Mouse (Mus musculus): ENCODE data around the gene Mapk13.
"Not testable (repeated sequence)": the region's sequence is repeated elsewhere in the genome, so short reads cannot be mapped to it uniquely, and the experiment has no call there.

Mapk13 gene

GRCm38 (mm10) chr17:28774303-28774702 lies 5.2 kb downstream of the Mapk13 start:
- not testable (repeated sequence) for ATAC-seq (ENCODE audit: insufficient number of reproducible peaks, low FRiP score, low TSS enrichment)

GRCm38 (mm10) chr17:28775161-28775560 lies 6.1 kb downstream of the Mapk13 start:
- ATAC-seq (ENCODE audit: insufficient number of reproducible peaks, low FRiP score, low TSS enrichment), result no peak

- ATAC-seq (ENCODE audit: insufficient number of reproducible peaks, low FRiP score, low TSS enrichment), result no peak
Observed at GRCm38 (mm10) chr17:28776817-28777216, 7.7 kb downstream of the Mapk13 start.

GRCm38 (mm10) chr17:28777231-28778005 lies 8.3 kb downstream of the Mapk13 start:
- peak; percentile 97 for ATAC-seq (ENCODE audit: insufficient number of reproducible peaks, low FRiP score, low TSS enrichment)

GRCm38 (mm10) chr17:28779735-28780134 lies 10.6 kb downstream of the Mapk13 start:
- ATAC-seq (ENCODE audit: insufficient number of reproducible peaks, low FRiP score, low TSS enrichment), result no peak

- no peak for ATAC-seq (ENCODE audit: insufficient number of reproducible peaks, low FRiP score, low TSS enrichment)
Observed at GRCm38 (mm10) chr17:28780836-28781235, 11.7 kb downstream of the Mapk13 start.

- no peak for ATAC-seq (ENCODE audit: insufficient number of reproducible peaks, low FRiP score, low TSS enrichment)
Observed at GRCm38 (mm10) chr17:28781290-28782045, 12.4 kb downstream of the Mapk13 start.

- no peak for ATAC-seq (ENCODE audit: insufficient number of reproducible peaks, low FRiP score, low TSS enrichment)
Observed at GRCm38 (mm10) chr17:28785036-28785435, 15.9 kb downstream of the Mapk13 start.

- ATAC-seq (ENCODE audit: insufficient number of reproducible peaks, low FRiP score, low TSS enrichment), result no peak
Observed at GRCm38 (mm10) chr17:28787507-28787906, 18.4 kb downstream of the Mapk13 start.

- ATAC-seq (ENCODE audit: insufficient number of reproducible peaks, low FRiP score, low TSS enrichment), result no peak
Observed at GRCm38 (mm10) chr17:28797031-28797430, 27.9 kb downstream of the Mapk13 start.

- no peak for ATAC-seq (ENCODE audit: insufficient number of reproducible peaks, low FRiP score, low TSS enrichment)
Observed at GRCm38 (mm10) chr17:28799291-28800160, 30.4 kb downstream of the Mapk13 start.

- no peak for ATAC-seq (ENCODE audit: insufficient number of reproducible peaks, low FRiP score, low TSS enrichment)
Observed at GRCm38 (mm10) chr17:28800281-28800670, 31.2 kb downstream of the Mapk13 start.

- ATAC-seq (ENCODE audit: insufficient number of reproducible peaks, low FRiP score, low TSS enrichment), result peak; percentile 65
Observed at GRCm38 (mm10) chr17:28800671-28801412, 31.7 kb downstream of the Mapk13 start, which contains the start of gene Brpf3. TSS of gene Brpf3 (plus strand) at chr17:28801090.

GRCm38 (mm10) chr17:28801474-28802005 lies 32.4 kb downstream of the Mapk13 start:
- peak; percentile 95 for ATAC-seq (ENCODE audit: insufficient number of reproducible peaks, low FRiP score, low TSS enrichment)

- no peak for ATAC-seq (ENCODE audit: insufficient number of reproducible peaks, low FRiP score, low TSS enrichment)
Observed at GRCm38 (mm10) chr17:28802006-28802481, 32.9 kb downstream of the Mapk13 start.

- no peak for ATAC-seq (ENCODE audit: insufficient number of reproducible peaks, low FRiP score, low TSS enrichment)
Observed at GRCm38 (mm10) chr17:28803316-28803715, 34.2 kb downstream of the Mapk13 start.

GRCm38 (mm10) chr17:28804973-28805372 lies 35.9 kb downstream of the Mapk13 start:
- no peak for ATAC-seq (ENCODE audit: insufficient number of reproducible peaks, low FRiP score, low TSS enrichment)

- ATAC-seq (ENCODE audit: insufficient number of reproducible peaks, low FRiP score, low TSS enrichment), result no peak
Observed at GRCm38 (mm10) chr17:28806770-28807169, 37.7 kb downstream of the Mapk13 start.

GRCm38 (mm10) chr17:28808714-28809113 lies 39.6 kb downstream of the Mapk13 start:
- no peak for ATAC-seq (ENCODE audit: insufficient number of reproducible peaks, low FRiP score, low TSS enrichment)
